Mouse (Mus musculus) lung, embryonic 16.5 days (tissue): Measurements from ENCODE around the gene Dennd1a. TPM values are rescaled to one million over a fixed set of nuclear protein-coding genes. Genes with fewer than 3 reads are reported as not detected.

ENCODE experiments used
- ATAC-seq: fragments of 200-750 bp; cut with Nextera tagmentation; 2 replicates; pipeline ENCODE4 v1.8.0; 2017; ENCODE audit warnings: low read depth, mild to moderate bottlenecking, moderate library complexity
- H3K27ac ChIP-seq: fragments of 300-500 bp; sonication (generic); 2 replicates; pipeline ENCODE4 v1.5.1; 2014; ENCODE audit warnings: mild to moderate bottlenecking, control low read depth, low read length
- H3K27me3 ChIP-seq: fragments of 300-500 bp; sonication (generic); 2 replicates; pipeline ENCODE4 v1.6.1; 2014; ENCODE audit warnings: low read depth, low read length, mixed read lengths; ENCODE audit not compliant: control insufficient read depth, insufficient read depth
- H3K36me3 ChIP-seq: fragments of 300-500 bp; sonication (generic); 2 replicates; pipeline ENCODE4 v1.6.1; 2014; ENCODE audit warnings: low read length; ENCODE audit not compliant: control insufficient read depth, insufficient read depth
- H3K4me1 ChIP-seq: fragments of 300-500 bp; sonication (generic); replicated peaks from 2 replicates; pipeline ENCODE4 v1.6.1; 2014; ENCODE audit warnings: low read length, mixed read lengths; ENCODE audit not compliant: control insufficient read depth, insufficient read depth
- H3K4me2 ChIP-seq: fragments of 300-500 bp; sonication (generic); 2 replicates; pipeline ENCODE4 v1.6.1; 2014; ENCODE audit warnings: low read depth, low read length, control low read depth
- H3K4me3 ChIP-seq: fragments of 300-500 bp; sonication (generic); 2 replicates; pipeline ENCODE4 v1.5.1; 2014; ENCODE audit warnings: mild to moderate bottlenecking, low read length, control low read depth
- H3K9ac ChIP-seq: fragments of 300-500 bp; sonication (generic); 2 replicates; pipeline ENCODE4 v1.6.1; 2014; ENCODE audit warnings: low read length, control low read depth
- H3K9me3 ChIP-seq: fragments of 300-500 bp; sonication (generic); 2 replicates; pipeline ENCODE4 v1.6.1; 2016; ENCODE audit warnings: low read length; ENCODE audit not compliant: control insufficient read depth
- WGBS: fragments of 180-500 bp; shearing (Covaris S2); extraction: QIAGEN DNeasy Blood & Tissue Kit; methylation state at CpG from one replicate; pipeline ENCODE4 v1.1.7; 2014; 5-methylcytosine and 5-hydroxymethylcytosine counted together
- polyA plus RNA-seq: library from polyadenylated mRNA; unstranded; fragments of >200 nt; fragmentation: Nextera tagmentation; extraction: Ambion mirVana; gene quantifications from 2 replicates; pipeline ENCODE4 v1.2.1, GENCODE M21; 2015

Gene Dennd1a
- polyA plus RNA-seq, 1 experiment from 2014 or later: 11.7 TPM

DNA sequence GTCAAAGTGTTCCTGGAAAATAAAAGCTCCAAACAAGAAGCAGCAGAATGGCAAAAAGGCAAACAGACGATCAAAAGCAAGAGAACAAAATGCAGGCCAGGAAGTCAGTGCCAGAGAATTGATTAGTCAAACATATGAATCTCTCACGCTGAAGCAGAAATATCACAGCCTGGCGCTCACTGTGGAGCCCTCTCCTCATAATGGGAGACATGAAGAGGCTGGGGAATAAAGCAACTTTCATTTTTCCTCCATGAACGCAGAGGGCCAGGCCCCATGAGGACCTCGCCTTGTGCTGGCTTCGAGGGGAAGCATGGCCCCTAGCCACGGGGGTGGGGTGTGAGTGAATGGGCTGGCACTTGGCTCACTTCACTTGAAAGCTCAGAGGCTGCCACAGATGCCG, 383.9 kb downstream of the Dennd1a start:
- H3K27me3 ChIP-seq: no peaks in the 10 kb centered on the region

DNA sequence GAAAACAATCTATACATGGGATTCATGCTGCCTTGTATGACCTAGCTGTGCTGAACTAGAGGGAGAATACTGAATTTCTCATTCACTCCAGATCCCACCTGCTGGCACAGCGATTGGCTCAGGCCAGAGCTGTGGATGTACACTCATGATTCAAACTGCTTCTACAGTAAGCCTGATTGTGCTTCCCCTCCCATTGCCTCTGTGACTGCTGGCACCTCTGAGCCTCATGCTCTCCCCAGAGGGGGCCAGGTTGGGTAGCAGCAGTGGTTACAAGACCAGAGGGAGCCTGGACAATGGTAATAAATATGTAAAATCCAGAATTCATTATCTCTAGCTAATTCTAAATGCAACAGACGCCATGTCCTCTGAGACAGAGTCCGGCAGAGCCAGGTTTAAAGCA, 404.0 kb downstream of the Dennd1a start:
- 0 out of 2 replicates have a peak, but pooled peaks cover 2% of the 10 kb centered on the region for H3K4me1 ChIP-seq
- H3K36me3 ChIP-seq: no peaks in the 10 kb centered on the region
- 94% methylated on average over 3 of the region's 3 CpGs for WGBS
- H3K9me3 ChIP-seq: no peaks in the 10 kb centered on the region
- no peaks in the 10 kb centered on the region for H3K27me3 ChIP-seq
- no peak overlapping the region for H3K9ac ChIP-seq
- no peak for ATAC-seq
- H3K4me3 ChIP-seq: no peak overlapping the region
- no peak overlapping the region for H3K27ac ChIP-seq
- no peak overlapping the region for H3K4me2 ChIP-seq

More for the DNA sequence above, 383.9 kb downstream of the Dennd1a start:
- H3K27ac ChIP-seq: no peak overlapping the region
- WGBS: 69% methylated on average over 8 of the region's 8 CpGs
- no peaks in the 10 kb centered on the region for H3K9me3 ChIP-seq
- no peak overlapping the region for H3K4me2 ChIP-seq
- H3K4me3 ChIP-seq: no peak overlapping the region
- H3K36me3 ChIP-seq: no peaks in the 10 kb centered on the region
- H3K9ac ChIP-seq: no peak overlapping the region
- no peaks in the 10 kb centered on the region for H3K4me1 ChIP-seq
- ATAC-seq: no peak

DNA sequence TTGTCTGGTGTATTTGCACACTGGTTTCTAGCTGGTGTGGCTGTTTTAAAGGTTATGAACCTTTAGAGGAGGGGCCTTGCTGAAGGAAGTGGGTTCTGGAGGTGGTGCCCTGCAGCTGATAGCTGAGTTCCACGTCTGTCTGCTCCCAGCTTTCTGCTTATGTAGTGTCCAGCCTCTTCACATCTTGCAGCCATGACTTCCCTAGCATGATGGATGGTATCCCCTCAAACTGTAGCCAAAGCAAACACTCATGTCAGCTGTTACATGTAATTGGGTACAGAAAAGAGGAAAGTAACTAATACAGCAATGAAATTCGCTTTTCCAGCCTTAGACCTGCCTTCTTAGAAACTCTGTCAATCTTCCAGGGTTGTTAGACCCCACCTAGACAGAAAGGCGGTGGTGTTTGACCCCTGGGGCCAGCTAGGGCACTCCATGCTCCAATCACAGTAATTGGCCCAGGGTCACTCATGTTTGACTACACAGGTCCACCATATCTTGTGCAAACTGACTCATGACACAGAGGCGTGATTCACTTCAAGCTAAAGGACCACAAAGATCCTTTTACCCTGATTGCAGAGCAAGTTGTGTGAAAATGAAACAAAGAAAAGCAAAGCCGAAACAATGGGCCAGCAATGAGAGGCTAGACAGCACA, 405.8 kb downstream of the Dennd1a start:
- H3K36me3 ChIP-seq: no peaks in the 10 kb centered on the region
- no peak overlapping the region for H3K9ac ChIP-seq
- no peak for ATAC-seq
- no peaks in the 10 kb centered on the region for H3K27me3 ChIP-seq
- no peaks in the 10 kb centered on the region for H3K9me3 ChIP-seq
- no peak overlapping the region for H3K4me2 ChIP-seq
- H3K27ac ChIP-seq: no peak overlapping the region
- 41% methylated on average over 5 of the region's 5 CpGs for WGBS
- H3K4me1 ChIP-seq: 0 out of 2 replicates have a peak, but pooled peaks cover 2% of the 10 kb centered on the region
- no peak overlapping the region for H3K4me3 ChIP-seq

DNA sequence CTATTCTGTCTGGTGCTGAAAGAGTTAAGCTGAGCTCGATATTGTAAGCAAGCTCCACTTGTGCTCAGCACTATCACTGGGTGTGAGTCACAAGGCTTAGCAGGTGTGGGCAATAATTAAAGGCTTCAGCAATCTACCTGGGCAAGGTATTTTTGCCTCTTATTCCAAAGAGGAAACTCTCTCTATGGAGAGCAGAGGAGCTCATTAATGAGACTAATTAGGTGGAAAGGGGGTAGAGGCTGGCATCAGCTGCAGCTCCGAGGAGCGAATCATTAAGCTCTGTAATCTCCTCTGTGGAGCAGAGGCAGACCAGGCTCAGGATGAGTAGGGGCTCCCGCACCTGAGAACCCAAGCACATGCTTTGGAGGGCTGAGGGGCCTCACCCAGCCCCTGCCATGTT, 407.5 kb downstream of the Dennd1a start:
- Histone ChIP-seq H3K27ac (no peak overlapping the region), H3K4me2 (no peak overlapping the region), H3K36me3 (no peaks in the 10 kb centered on the region), H3K4me3 (no peak overlapping the region), H3K9me3 (no peaks in the 10 kb centered on the region), H3K9ac (no peak overlapping the region), H3K27me3 (no peaks in the 10 kb centered on the region), H3K4me1 (0 out of 2 replicates have a peak, but pooled peaks cover 2% of the 10 kb centered on the region)
- WGBS: 41% methylated on average over 4 of the region's 4 CpGs
- no peak for ATAC-seq

DNA sequence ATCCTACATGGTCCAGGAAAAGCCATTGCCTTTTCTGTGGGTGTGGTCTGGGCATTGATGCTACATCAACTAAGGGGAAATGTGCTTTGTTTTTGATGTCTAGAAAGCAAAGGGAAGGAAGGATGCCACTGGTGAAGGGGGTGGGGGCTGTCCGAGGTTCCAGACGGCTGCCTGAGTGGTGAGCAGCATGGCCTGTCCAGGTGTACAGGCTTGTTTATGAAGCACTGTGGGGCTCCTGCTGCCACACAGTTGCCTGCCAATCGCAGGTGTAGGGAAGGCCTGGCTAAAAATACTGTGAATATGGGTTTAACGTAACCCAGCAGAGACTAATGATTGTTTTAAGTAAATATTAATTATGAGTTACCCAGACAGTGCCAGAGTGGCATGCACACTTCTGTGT, 414.4 kb downstream of the Dennd1a start:
- Histone ChIP-seq H3K4me1 (0 out of 2 replicates have a peak, but pooled peaks cover 2% of the 10 kb centered on the region), H3K9me3 (no peaks in the 10 kb centered on the region), H3K9ac (no peak overlapping the region), H3K27me3 (no peaks in the 10 kb centered on the region), H3K27ac (no peak overlapping the region), H3K36me3 (no peaks in the 10 kb centered on the region), H3K4me2 (no peak overlapping the region), H3K4me3 (no peak overlapping the region)
- WGBS: 50% methylated on average over 4 of the region's 4 CpGs
- ATAC-seq: no peak

DNA sequence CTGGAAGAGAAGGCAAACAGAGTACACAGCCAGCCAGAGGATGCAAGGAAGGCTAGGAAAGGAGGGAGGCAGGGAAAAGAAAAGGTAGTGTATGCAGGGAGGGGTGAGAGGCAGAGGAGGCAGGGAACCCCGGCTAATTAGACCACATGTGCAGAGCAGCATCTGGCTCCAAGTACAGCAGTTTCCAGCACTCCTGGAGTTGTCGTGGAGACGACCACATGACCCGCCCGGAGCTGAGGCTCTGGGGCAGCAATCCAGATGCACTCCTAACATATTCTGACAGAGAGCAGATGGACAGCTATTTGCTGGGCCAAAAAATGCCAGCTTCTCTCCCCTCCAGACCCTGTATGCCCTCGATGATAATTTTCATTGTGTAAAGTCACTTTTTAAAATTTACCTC, 417.6 kb downstream of the Dennd1a start:
- Histone ChIP-seq H3K36me3 (no peaks in the 10 kb centered on the region), H3K9ac (no peak overlapping the region), H3K4me2 (no peak overlapping the region), H3K4me3 (no peak overlapping the region), H3K27me3 (no peaks in the 10 kb centered on the region), H3K9me3 (no peaks in the 10 kb centered on the region), H3K4me1 (peaks cover 2% of the 10 kb centered on the region; the same call in 1 of the 2 replicates), H3K27ac (no peak overlapping the region)
- WGBS: 46% methylated on average over 6 of the region's 6 CpGs
- no peak for ATAC-seq

DNA sequence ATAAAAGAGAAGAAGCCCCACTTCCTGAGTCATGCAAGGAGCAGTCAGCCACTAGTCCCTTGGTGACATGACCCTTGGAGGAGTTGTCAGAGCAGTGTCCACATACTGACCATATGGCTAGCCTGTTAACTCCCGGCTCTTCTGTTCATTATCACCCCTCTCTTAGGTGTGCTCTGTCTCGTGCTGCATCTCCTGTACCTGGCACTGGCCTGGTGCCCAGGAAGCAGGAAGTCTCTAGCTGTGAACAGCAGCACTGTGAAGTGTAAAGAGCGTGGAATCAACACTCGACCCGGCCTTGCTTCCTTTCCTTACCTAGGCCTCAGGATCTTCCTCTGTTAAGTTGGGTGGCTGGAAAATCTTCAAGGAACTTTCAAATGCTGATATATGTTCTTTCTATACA, 419.8 kb downstream of the Dennd1a start:
- Histone ChIP-seq H3K4me1 (no peaks in the 10 kb centered on the region; the same call in 1 of the 2 replicates), H3K9ac (no peak overlapping the region), H3K27me3 (no peaks in the 10 kb centered on the region), H3K9me3 (no peaks in the 10 kb centered on the region), H3K36me3 (no peaks in the 10 kb centered on the region), H3K4me2 (no peak overlapping the region), H3K27ac (no peak overlapping the region), H3K4me3 (no peak overlapping the region)
- 50% methylated on average over 5 of the region's 5 CpGs for WGBS
- ATAC-seq: no peak

DNA sequence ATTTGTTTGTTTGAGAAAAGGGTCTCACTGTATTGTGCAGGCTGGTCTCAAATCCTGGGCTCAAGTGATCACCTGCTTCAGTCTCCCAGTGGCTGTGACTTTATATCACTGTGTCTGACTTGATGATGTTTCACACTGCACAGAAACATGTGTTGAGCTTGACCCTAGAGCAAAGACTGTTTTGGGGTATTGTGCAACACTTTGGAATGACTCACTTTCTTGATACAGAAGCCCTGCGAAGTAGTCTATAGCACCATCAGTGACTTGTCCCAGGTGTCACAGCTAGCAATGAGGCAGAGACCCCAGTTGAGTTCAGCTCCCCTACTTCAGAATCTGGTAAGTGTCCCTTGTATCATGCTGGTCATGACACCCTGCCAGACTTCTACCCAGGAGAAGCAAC, 429.7 kb downstream of the Dennd1a start:
- no peak overlapping the region for H3K9ac ChIP-seq
- no peak for ATAC-seq
- no peaks in the 10 kb centered on the region for H3K9me3 ChIP-seq
- H3K36me3 ChIP-seq: no peaks in the 10 kb centered on the region
- H3K4me1 ChIP-seq: no peaks in the 10 kb centered on the region
- H3K4me3 ChIP-seq: no peak overlapping the region
- 81% methylated on average over 1 of the region's 1 CpGs for WGBS
- H3K27me3 ChIP-seq: no peaks in the 10 kb centered on the region
- H3K4me2 ChIP-seq: no peak overlapping the region
- H3K27ac ChIP-seq: no peak overlapping the region

DNA sequence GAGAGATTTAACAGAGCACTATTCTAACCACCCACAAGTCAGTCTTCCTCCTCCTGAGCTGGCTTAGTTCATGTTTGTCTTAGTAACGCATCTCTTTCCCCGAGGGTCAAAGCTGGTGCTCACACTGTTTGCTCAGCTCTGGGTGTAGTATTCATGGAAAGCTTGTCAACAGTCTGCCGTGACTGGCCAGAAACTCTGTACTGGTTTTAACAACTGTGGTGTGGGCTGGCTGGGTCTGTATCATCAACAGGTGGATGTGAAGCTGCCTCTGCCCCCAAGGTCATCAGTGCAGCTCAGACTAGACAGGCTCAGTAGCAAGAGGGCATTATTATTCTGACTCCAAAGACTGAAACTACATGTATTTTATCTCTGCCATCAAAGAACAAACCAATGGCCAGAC, 430.2 kb downstream of the Dennd1a start:
- H3K9ac ChIP-seq: no peak overlapping the region
- H3K36me3 ChIP-seq: no peaks in the 10 kb centered on the region
- H3K27me3 ChIP-seq: no peaks in the 10 kb centered on the region
- ATAC-seq: no peak
- H3K27ac ChIP-seq: no peak overlapping the region
- WGBS: 58% methylated on average over 3 of the region's 3 CpGs
- no peak overlapping the region for H3K4me2 ChIP-seq
- H3K4me1 ChIP-seq: no peaks in the 10 kb centered on the region
- H3K4me3 ChIP-seq: no peak overlapping the region
- H3K9me3 ChIP-seq: no peaks in the 10 kb centered on the region
